Mouse (Mus musculus) large intestine, adult 2 months (tissue): ENCODE data around the gene Elovl3. TPM values are rescaled to one million over a fixed set of nuclear protein-coding genes. Genes with fewer than 3 reads are reported as not detected.

Experiments used
- polyA plus RNA-seq: library from polyadenylated mRNA; depleted of rRNA; stranded (reverse); fragments of >200 nt; gene quantifications from 2 replicates; pipeline ENCODE4 v1.2.3, GENCODE M21; 2012; rRNA removed

Elovl3 gene
- polyA plus RNA-seq, 1 experiment = not detected

Other genes starting within 250 kb of the Elovl3 start
- 10.3 and 11.5 TPM in 2 replicates for gene Armh3, start 133.4 kb upstream of the Elovl3 start, polyA plus RNA-seq
- gene Hps6, start 128.4 kb upstream of the Elovl3 start, polyA plus RNA-seq = 3.9 and 4.3 TPM in 2 replicates
- 14.9 and 21.6 TPM in 2 replicates for gene Pprc1, start 87.0 kb upstream of the Elovl3 start, polyA plus RNA-seq
- gene Ldb1, start 86.7 kb upstream of the Elovl3 start, polyA plus RNA-seq = 65.3 and 79.8 TPM in 2 replicates
- 10.1 and 13.7 TPM in 2 replicates for gene Nolc1, start 56.0 kb upstream of the Elovl3 start, polyA plus RNA-seq
- not detected in 2 replicates for gene Pitx3, start 16.4 kb downstream of the Elovl3 start, polyA plus RNA-seq
- 67.8 and 92.2 TPM in 2 replicates for gene Gbf1, start 20.6 kb downstream of the Elovl3 start, polyA plus RNA-seq
- gene Nfkb2, start 172.4 kb downstream of the Elovl3 start, polyA plus RNA-seq = 40.8 and 47.2 TPM in 2 replicates
- 29.0 and 38.8 TPM in 2 replicates for gene Psd, start 195.3 kb downstream of the Elovl3 start, polyA plus RNA-seq
- gene Fbxl15, start 196.3 kb downstream of the Elovl3 start, polyA plus RNA-seq = 14.5 and 19.4 TPM in 2 replicates
- 46.7 and 47.9 TPM in 2 replicates for gene Cuedc2, start 206.8 kb downstream of the Elovl3 start, polyA plus RNA-seq
- 23.1 and 26.0 TPM in 2 replicates for gene Mfsd13a, start 209.2 kb downstream of the Elovl3 start, polyA plus RNA-seq
- gene 2310034G01Rik, start 218.4 kb downstream of the Elovl3 start, polyA plus RNA-seq = 2.4 and 4.9 TPM in 2 replicates